Mouse (Mus musculus) gastrocnemius, postnatal 10 days (tissue): ENCODE data around the gene Kif16b. TPM values are rescaled to one million over a fixed set of nuclear protein-coding genes. Genes with fewer than 3 reads are reported as not detected.
A peak's percentile ranks its signal among the peaks of the same experiment; 100 is the strongest.

Experiments used
- DNase-seq: peaks from one replicate; pipeline ENCODE4 v3.0.0; 2021; ENCODE audit warnings: mixed read lengths
- total RNA-seq, 2 experiments: library from RNA; stranded (reverse); gene quantifications; 2 replicates each; pipeline ENCODE4 v1.2.3; 2021

Kif16b gene
- total RNA-seq, 2 experiments from 2014 or later: 23.9 to 24.5 TPM

DNA sequence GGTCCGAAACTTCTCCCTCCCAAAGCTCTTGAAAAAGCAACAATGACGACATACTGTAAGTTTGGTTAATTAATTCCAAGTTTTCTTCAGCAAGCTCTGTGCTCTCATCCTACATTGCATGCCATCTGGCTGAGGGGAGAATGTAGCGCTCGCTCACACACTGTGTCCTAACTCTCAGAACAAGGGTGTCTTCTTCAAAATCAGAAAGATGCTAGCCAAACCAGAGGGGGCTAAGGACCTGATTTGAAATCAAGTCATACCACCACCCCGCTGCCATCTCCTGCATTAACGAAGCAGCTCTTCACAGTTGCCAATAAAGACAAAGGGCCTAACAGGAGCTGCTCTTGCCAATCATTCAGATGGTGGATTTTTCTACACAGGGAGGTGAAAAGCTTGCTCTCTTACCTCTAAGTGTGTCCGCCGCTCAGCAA lies 253.3 kb downstream of the Kif16b start:
- DNase-seq: no peak

DNA sequence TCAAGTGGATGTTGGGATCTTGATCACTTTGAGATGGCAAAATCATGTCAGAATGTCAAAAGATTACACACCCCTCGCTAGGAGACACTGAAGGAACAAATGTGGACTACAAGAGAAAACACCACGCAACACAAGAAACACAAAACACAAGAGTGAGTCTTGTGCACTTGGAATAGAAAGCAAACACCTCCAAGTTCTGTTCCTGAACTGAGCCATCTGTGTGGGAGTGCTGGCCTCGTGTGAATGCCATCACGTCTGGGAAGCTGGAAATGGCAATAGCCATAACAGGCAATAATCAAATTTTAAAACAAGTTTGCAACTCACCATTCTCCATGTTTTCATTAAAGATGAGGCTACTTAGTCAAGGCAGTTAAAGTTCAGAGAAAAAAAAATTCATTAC lies 254.5 kb downstream of the Kif16b start:
- no peak for DNase-seq

GRCm38 (mm10) chr2:142641766-142642165 lies 259.6 kb downstream of the Kif16b start:
- DNase-seq: no peak

DNA sequence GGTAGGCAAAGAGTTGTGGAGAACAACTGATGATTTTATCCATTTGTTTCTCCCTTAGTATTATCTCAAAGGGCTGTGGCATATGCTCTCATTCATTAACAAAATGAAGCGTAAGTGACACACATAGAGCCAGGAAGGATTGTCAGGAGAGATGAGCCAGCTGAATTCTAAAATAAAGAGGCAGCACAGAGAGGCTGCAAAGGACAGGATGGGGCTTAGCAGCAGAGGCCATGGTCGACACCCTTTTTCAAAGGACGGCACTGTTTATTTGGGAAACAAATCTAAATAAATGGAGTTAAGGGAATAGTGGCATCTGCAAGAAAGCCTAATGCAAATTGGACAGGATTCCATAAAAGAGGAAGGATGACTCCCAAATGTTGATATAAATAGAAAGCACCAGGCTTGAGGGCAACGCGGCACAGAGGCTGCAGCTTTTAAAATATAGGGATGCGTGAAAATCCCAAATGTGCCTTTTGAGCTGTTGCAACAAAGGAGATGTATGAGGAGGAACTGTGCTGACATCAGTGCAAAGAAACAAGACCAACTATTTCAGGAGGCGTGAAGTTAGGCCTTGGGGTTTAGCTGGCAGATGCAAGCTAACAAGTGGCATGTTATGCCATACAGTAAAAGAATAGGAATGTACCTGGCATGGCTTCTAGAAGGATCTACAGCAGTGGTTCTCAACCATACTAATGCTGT lies 265.6 kb downstream of the Kif16b start:
- DNase-seq: no peak

DNA sequence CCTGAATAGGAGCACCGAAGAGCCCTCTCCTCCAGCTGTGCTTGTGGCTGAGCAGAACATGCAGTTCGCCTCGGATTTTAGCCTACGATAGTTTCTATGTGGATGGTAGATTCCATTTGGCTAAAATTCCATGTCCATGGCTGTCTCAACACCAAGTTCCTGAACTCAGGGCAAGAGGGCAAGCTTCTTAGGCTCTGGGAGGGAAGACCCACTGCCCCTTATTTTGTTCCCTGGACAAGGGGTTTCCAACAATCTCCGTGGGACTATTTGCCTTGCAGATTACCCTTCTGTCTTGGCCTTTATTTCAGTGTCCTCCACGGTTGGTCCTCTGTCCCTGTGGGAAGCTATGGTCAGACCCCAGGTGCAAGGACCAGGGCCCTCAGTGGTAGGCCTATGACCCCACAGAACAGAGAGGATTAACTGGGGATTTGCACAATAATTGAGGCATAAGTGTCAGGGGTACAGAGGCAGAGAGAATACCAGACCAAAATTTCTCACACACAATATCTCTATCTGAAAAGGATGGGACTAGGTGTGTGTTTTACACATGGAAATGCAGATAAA lies 267.3 kb downstream of the Kif16b start:
- DNase-seq: no peak

- no peak for DNase-seq
Observed at GRCm38 (mm10) chr2:142629523-142630312, 271.6 kb downstream of the Kif16b start.

GRCm38 (mm10) chr2:142625756-142626155 lies 275.6 kb downstream of the Kif16b start:
- no peak for DNase-seq

DNA sequence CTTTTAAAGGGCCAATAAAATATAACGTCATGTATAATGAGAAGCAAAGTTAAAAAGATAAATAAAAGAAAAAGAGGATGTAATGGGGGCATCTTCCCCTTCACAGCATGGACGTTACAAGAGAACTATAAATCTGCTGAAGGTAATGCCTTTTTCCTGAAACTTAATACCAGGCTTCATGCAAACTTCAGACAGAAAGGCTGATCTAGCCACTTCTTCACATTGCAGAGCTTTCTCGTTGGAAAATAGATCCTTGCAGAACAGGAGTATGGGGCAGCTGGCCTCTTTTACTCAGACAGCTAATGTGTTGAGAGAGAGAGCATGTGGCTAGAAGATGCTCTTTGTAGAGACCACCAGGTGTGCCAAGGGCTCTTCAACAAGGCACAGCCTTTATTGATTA lies 276.2 kb downstream of the Kif16b start:
- DNase-seq: no peak

- no peak for DNase-seq
Observed at GRCm38 (mm10) chr2:142624254-142624653, 277.1 kb downstream of the Kif16b start.

DNA sequence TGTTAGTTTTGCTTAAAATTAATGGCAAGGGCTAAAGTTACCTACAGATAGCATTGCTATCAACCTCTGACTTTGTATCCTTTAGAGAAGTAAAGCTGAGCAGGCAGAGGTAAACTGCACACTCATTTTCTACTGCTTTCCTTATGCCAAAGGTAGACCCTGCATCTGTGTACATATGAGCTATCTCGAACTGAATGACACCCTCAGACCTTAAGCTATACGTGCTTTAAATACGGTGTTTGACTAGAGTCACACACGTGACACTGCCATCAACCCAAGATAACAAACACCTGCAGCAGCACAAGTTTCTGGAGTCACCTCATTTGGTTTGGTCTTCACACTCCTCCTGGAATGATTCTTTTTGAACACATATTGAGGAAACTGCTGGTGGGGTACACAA lies 280.2 kb downstream of the Kif16b start:
- no peak for DNase-seq

DNA sequence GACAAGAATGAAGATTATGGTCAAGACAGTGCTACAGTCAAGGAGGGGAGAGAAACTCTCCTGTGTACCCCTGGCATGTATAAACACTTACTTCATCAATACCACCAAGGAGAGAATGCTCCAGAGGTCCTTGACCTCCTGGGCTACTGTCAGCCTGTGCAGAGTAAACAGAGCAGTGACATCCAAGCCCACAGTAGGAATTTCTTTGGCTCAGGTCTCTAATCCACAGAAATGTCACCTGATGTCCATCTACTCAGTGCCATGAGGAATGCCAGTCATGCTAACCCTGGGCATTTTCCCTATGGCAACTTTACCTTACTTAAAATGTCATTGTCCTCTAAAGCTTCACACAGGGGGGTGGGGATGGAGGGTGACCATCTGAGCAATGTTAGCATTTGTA lies 281.4 kb downstream of the Kif16b start:
- no peak for DNase-seq

DNA sequence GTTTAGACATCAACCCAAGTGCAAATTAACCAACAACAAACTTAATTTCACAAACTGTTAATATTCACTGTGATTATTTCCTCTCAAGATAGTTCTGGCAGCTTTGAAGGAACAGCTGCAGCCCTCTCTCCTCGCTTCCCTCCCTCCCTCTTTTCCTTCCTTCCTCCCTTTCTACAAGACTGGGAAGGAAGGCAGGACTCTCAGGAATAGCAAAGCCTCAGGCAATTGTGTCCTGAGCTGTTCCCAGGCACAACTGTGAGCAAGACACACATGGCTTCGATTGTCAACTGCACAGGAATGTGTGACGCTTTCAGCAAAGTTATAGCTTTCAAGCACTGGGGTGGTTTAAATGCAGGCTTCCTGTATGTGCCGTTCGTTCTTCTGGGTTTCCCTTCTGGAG lies 286.8 kb downstream of the Kif16b start:
- no peak for DNase-seq

- no peak for DNase-seq
Observed at GRCm38 (mm10) chr2:142612359-142612953, 288.9 kb downstream of the Kif16b start.

DNA sequence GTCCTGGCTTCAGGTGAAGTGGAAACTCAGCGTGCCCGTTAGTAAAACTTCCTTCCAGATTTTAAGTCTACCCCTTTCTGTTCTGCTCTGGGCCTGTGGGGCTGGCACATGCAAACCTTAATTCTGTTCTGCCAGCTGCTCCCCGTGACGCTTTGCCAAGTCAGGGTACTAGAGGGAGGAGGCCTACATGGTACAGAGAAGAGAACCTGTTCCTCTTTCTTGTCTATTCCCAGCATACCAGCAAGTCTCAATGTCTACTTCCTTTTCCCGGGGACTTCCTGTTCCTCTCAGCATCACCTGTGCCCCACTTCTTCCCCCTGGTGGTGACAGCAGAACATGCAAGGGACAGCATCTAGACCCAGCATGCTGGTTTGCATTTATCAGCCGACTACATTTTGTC lies 290.2 kb downstream of the Kif16b start:
- peak; percentile 9 for DNase-seq

GRCm38 (mm10) chr2:142610206-142610605 lies 291.1 kb downstream of the Kif16b start:
- DNase-seq: no peak

DNA sequence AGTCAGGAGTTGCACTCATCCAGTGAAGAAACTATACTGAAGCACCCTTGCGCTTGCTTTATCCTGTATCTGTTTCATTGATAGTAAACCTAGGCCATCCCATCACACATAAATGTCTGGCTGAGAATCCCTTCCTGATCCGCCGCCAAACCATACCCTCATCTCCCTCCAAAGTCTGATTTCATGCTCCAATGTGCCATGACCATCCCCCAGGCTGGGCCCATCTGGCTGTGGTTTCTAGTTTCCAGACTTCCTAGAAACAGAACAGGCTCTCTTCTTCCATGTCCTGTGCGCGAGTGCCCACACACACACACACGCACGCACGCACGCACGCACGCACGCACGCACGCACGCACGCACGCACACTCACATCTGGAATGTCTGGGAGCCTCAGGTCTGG lies 292.6 kb downstream of the Kif16b start:
- peak; percentile 16 for DNase-seq

GRCm38 (mm10) chr2:142604762-142605161 lies 296.6 kb downstream of the Kif16b start:
- DNase-seq: no peak

- no peak for DNase-seq
Observed at GRCm38 (mm10) chr2:142603210-142603609, 298.1 kb downstream of the Kif16b start.

- DNase-seq: no peak
Observed at GRCm38 (mm10) chr2:142599235-142599634, 302.1 kb downstream of the Kif16b start.

GRCm38 (mm10) chr2:142596176-142597170 lies 304.9 kb downstream of the Kif16b start:
- no peak for DNase-seq

GRCm38 (mm10) chr2:142590938-142591337 lies 310.4 kb downstream of the Kif16b start:
- DNase-seq: no peak

DNA sequence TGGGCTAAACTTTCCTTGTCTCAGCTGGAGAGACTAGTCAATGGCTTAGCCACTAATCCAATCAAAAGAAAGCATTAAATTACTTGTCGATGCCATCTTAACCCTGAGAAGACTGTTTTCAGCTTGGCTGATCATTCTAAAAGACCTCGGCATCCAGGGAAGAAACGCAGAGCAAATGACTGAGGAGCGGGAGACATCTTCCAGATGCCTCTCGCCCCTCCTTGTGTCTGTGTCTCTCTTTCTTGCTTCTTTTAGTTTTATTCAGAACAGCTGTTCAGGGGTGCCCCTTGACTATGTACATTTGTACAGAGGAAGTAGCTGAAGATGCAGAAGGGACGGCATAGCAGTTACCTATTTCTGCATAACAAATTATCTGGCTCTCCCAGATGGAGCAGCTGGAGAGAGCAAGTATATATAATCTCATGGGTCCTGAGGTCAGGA lies 311.0 kb downstream of the Kif16b start:
- no peak for DNase-seq
